Mouse (Mus musculus): Measurements from ENCODE around the gene Mlh3. TPM values are rescaled to one million over a fixed set of nuclear protein-coding genes. Genes with fewer than 3 reads are reported as not detected.

Mlh3 gene
- total RNA-seq, 2 experiments from 2014 or later, result 8.7 to 10.8 TPM

DNA sequence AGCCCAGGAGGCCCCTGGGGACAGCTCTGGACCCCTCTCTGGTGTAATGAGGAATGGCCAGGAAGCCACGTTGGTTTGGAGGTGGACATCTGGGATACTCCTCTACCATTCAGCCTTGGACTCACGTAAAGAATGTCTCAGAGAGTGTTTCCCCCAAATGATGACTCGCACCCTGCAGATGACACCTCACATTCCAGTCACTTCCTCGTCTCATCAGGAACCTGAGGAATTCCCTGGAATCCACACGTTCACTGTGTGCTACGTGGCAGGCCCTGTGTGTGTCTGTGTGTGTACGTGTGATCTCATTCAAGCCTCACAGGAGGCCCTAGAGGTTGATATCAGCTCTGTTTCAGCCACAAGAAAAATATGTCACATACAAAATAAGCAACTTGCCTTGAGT, 84.0 kb downstream of the Mlh3 start:
- DNase-seq, result no peak

DNA sequence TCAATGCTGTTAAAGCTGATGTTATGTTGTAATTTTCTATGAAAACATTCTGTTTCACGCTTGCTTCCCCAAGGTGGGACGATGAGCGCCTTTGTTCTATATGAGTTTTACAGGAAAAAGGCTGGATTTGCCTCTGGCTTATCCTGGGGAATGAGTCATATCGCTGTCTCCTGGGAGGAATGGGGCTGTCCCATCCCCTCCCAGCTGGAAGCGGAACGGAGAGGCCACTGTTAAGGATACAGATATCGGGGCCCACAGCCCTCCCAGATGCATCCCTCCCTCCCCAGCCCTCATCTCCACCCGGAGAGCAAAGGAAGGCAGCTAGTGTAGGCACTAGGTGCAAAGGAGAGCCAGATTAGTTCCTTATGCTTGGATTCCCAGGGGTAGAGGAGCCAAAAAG, 84.6 kb downstream of the Mlh3 start:
- no peak for DNase-seq

Small RNA genes within 50 kb of the gene (microRNA-seq; reads per million reads assigned to microRNA genes)
- 0 to 0.25 reads per million in 2 experiments for gene Mir6938

Other genes starting within 250 kb of the Mlh3 start
- gene Prox2, start 159.8 kb downstream of the Mlh3 start, total RNA-seq (2021), result 1 to 10 TPM; 2.6 to 2.9 TPM
- 100 to 1,000 TPM; 284 to 308 TPM for gene Dlst, start 159.8 kb downstream of the Mlh3 start, total RNA-seq (2021)
- gene Rps6kl1, start 119.3 kb downstream of the Mlh3 start, total RNA-seq (2021), result under 1 TPM; 0.33 to 0.68 TPM
- 1 to 10 TPM; 2.4 to 4.0 TPM for gene Pgf, start 92.8 kb downstream of the Mlh3 start, total RNA-seq (2021)
- 10 to 100 TPM; 76.1 to 95.2 TPM for gene Eif2b2, start 51.1 kb downstream of the Mlh3 start, total RNA-seq (2021)
- 10 to 100 TPM; 20.5 to 24.9 TPM for gene Acyp1, start 17.8 kb upstream of the Mlh3 start, total RNA-seq (2021)
- gene Zc2hc1c, start 18.0 kb upstream of the Mlh3 start, total RNA-seq (2021), result under 1 TPM; 0.63 TPM
- gene Nek9, start 68.8 kb upstream of the Mlh3 start, total RNA-seq (2021), result 10 to 100 TPM; 50.5 to 50.7 TPM
- 100 to 1,000 TPM; 149 to 160 TPM for gene Tmed10, start 104.2 kb upstream of the Mlh3 start, total RNA-seq (2021)
- 10 to 100 TPM in 1 of 2 experiments, 1 to 10 TPM in 1; 4.3 to 15.2 TPM for gene Fos, start 203.3 kb upstream of the Mlh3 start, total RNA-seq (2021)